Mouse (Mus musculus) CH12.LX (cell line): Measurements from ENCODE around the gene Ndufaf3. TPM values are rescaled to one million over a fixed set of nuclear protein-coding genes. Genes with fewer than 3 reads are reported as not detected.

Source experiments
- DNase-seq: peaks from one replicate; pipeline ENCODE4 v3.0.0-alpha.2; 2013; ENCODE audit errors: extremely low read depth
- H3K27ac ChIP-seq: 2 replicates; pipeline ENCODE4 v1.5.1; 2012; ENCODE audit warnings: low read depth, mild to moderate bottlenecking, control low read depth, moderate library complexity; ENCODE audit not compliant: insufficient read depth
- H3K27me3 ChIP-seq: replicated peaks from 2 replicates; pipeline ENCODE3; 2012; ENCODE audit warnings: inconsistent platforms
- H3K36me3 ChIP-seq, 2 experiments: replicated peaks in 1 of 2; 2 replicates each; pipeline versions ENCODE3 to v1.6.1; 2012; ENCODE audit warnings: inconsistent platforms in 1 of 2, low read length in 1 of 2, mild to moderate bottlenecking in 1 of 2, mixed read lengths in 1 of 2, moderate library complexity in 1 of 2; ENCODE audit not compliant: control insufficient read depth in 1 of 2, insufficient read depth in 1 of 2
- H3K4me1 ChIP-seq, 2 experiments: 2 replicates each; pipeline ENCODE4 v1.6.1; 2012; ENCODE audit warnings: inconsistent platforms in 1 of 2, moderate library complexity in 1 of 2; ENCODE audit not compliant: insufficient read depth in 2 of 2, control insufficient read depth in 1 of 2
- H3K4me2 ChIP-seq: 2 replicates; pipeline ENCODE4 v1.6.1; 2012; ENCODE audit warnings: low read depth, mild to moderate bottlenecking, control low read depth; ENCODE audit not compliant: poor library complexity, insufficient read depth, severe bottlenecking
- H3K4me3 ChIP-seq, 3 experiments: fragments of 150-350 bp in 1 of 3; sonication (generic) in 1 of 3; replicated peaks in 1 of 3; 2 replicates each; pipeline versions ENCODE3 to v1.5.1; 2011 to 2012; ENCODE audit warnings: low read depth in 2 of 3, low read length in 2 of 3, mild to moderate bottlenecking in 2 of 3, moderate library complexity in 2 of 3, control low read depth in 1 of 3, improper control_type of control experiment in 1 of 3, inconsistent platforms in 1 of 3, mixed read lengths in 1 of 3; ENCODE audit not compliant: poor library complexity in 1 of 3
- H3K79me2 ChIP-seq: replicated peaks from 2 replicates; pipeline ENCODE4 v1.6.1; 2012; ENCODE audit warnings: mild to moderate bottlenecking, moderate library complexity; ENCODE audit not compliant: control insufficient read depth, poor library complexity, insufficient read depth, severe bottlenecking; ENCODE audit errors: extremely low read depth
- H3K9ac ChIP-seq: 2 replicates; pipeline ENCODE4 v1.6.1; 2012; ENCODE audit warnings: low read depth, mild to moderate bottlenecking, control low read depth, moderate library complexity; ENCODE audit not compliant: insufficient read depth
- H3K9me3 ChIP-seq: replicated peaks from 2 replicates; pipeline ENCODE3; 2012; ENCODE audit warnings: low read length, inconsistent platforms, mixed read lengths
- BHLHE40 ChIP-seq: IDR thresholded peaks from 2 replicates; pipeline ENCODE4 v1.6.1; 2011; ENCODE audit warnings: mild to moderate bottlenecking, low read depth, low read length, improper control_type of control experiment
- CHD2 ChIP-seq: IDR thresholded peaks from 2 replicates; pipeline ENCODE4 v1.6.1; 2011; ENCODE audit warnings: low read length, improper control_type of control experiment
- CTCF ChIP-seq, 2 experiments: IDR thresholded peaks in 1 of 2; conservative IDR thresholded peaks in 1 of 2; 2 replicates each; pipeline ENCODE4 v1.5.1; 2011 to 2012; ENCODE audit warnings: low read depth in 2 of 2, low read length in 2 of 2, improper control_type of control experiment in 1 of 2, inconsistent platforms in 1 of 2, mild to moderate bottlenecking in 1 of 2, moderate library complexity in 1 of 2
- GABPA ChIP-seq: IDR thresholded peaks from 2 replicates; pipeline ENCODE4 v1.6.1; 2012; ENCODE audit warnings: low read depth, low read length, improper control_type of control experiment, inconsistent platforms; ENCODE audit not compliant: insufficient replicate concordance
- HCFC1 ChIP-seq: IDR thresholded peaks from 2 replicates; pipeline ENCODE4 v1.6.1; 2012; ENCODE audit warnings: low read depth, mild to moderate bottlenecking, inconsistent platforms, low read length, improper control_type of control experiment
- IRF4 ChIP-seq: IDR thresholded peaks from 2 replicates; pipeline ENCODE4 v1.6.1; 2014; ENCODE audit warnings: low read depth, mild to moderate bottlenecking, inconsistent platforms, low read length, improper control_type of control experiment
- JUND ChIP-seq: conservative IDR thresholded peaks from 2 replicates; pipeline ENCODE4 v1.6.1; 2011; ENCODE audit warnings: low read depth, low read length, improper control_type of control experiment
- KAT2A ChIP-seq: IDR thresholded peaks from 2 replicates; pipeline ENCODE4 v1.6.1; 2012; ENCODE audit warnings: low read length, improper control_type of control experiment, inconsistent platforms; ENCODE audit not compliant: insufficient replicate concordance
- MAFK ChIP-seq: IDR thresholded peaks from 2 replicates; pipeline ENCODE4 v1.6.1; 2011; ENCODE audit warnings: low read length, improper control_type of control experiment; ENCODE audit not compliant: insufficient replicate concordance
- MAX ChIP-seq: IDR thresholded peaks from 2 replicates; pipeline ENCODE4 v1.6.1; 2011; ENCODE audit warnings: low read length, improper control_type of control experiment
- MAZ ChIP-seq: IDR thresholded peaks from 2 replicates; pipeline ENCODE4 v1.6.1; 2012; ENCODE audit warnings: low read depth, mild to moderate bottlenecking, inconsistent platforms, low read length, improper control_type of control experiment, moderate library complexity
- MXI1 ChIP-seq: IDR thresholded peaks from 2 replicates; pipeline ENCODE4 v1.6.1; 2011; ENCODE audit warnings: mild to moderate bottlenecking, low read depth, low read length, improper control_type of control experiment
- MYC ChIP-seq: IDR thresholded peaks from 2 replicates; pipeline ENCODE4 v1.6.1; 2011; ENCODE audit warnings: low read depth, mild to moderate bottlenecking, improper control_type of control experiment, low read length
- NELFE ChIP-seq: IDR thresholded peaks from 2 replicates; pipeline ENCODE4 v1.6.1; 2011; ENCODE audit warnings: low read depth, low read length, improper control_type of control experiment
- NRF1 ChIP-seq: IDR thresholded peaks from 2 replicates; pipeline ENCODE4 v1.6.1; 2014; ENCODE audit warnings: low read depth, mild to moderate bottlenecking, inconsistent platforms, low read length, improper control_type of control experiment, moderate library complexity
- POLR2A ChIP-seq: IDR thresholded peaks from 2 replicates; pipeline ENCODE4 v1.6.1; 2011; ENCODE audit warnings: low read depth, mild to moderate bottlenecking, improper control_type of control experiment, low read length
- POLR2AphosphoS2 ChIP-seq: IDR thresholded peaks from 2 replicates; pipeline ENCODE4 v1.6.1; 2011; ENCODE audit warnings: low read depth, low read length, improper control_type of control experiment
- SIN3A ChIP-seq: IDR thresholded peaks from 2 replicates; pipeline ENCODE4 v1.6.1; 2012; ENCODE audit warnings: low read length, improper control_type of control experiment, inconsistent platforms
- TBP ChIP-seq: conservative IDR thresholded peaks from 2 replicates; pipeline ENCODE4 v1.6.1; 2011; ENCODE audit warnings: low read depth, low read length, improper control_type of control experiment
- TCF12 ChIP-seq: IDR thresholded peaks from 2 replicates; pipeline ENCODE4 v1.6.1; 2014; ENCODE audit warnings: low read depth, mild to moderate bottlenecking, inconsistent platforms, low read length, improper control_type of control experiment
- UBTF ChIP-seq: IDR thresholded peaks from 2 replicates; pipeline ENCODE4 v1.6.1; 2012; ENCODE audit warnings: low read depth, mild to moderate bottlenecking, inconsistent platforms, low read length, improper control_type of control experiment, moderate library complexity
- USF1 ChIP-seq: IDR thresholded peaks from 2 replicates; pipeline ENCODE4 v1.6.1; 2014; ENCODE audit warnings: low read depth, mild to moderate bottlenecking, inconsistent platforms, low read length, improper control_type of control experiment
- USF2 ChIP-seq: conservative IDR thresholded peaks from 2 replicates; pipeline ENCODE4 v1.6.1; 2011; ENCODE audit warnings: low read depth, low read length, improper control_type of control experiment
- ZKSCAN1 ChIP-seq: IDR thresholded peaks from 2 replicates; pipeline ENCODE4 v1.6.1; 2012; ENCODE audit warnings: low read depth, inconsistent platforms, low read length, improper control_type of control experiment, borderline replicate concordance
- ZMIZ1 ChIP-seq: IDR thresholded peaks from 2 replicates; pipeline ENCODE4 v1.6.1; 2012; ENCODE audit warnings: low read depth, mild to moderate bottlenecking, inconsistent platforms, low read length, improper control_type of control experiment
- dilution Hi-C: fragments of 300-500 bp; cut with MboI; formaldehyde crosslinking; loops from 2 replicates; pipeline ENCODE4 v1.14.3; 2020; ENCODE audit warnings: low sequenced_read_pairs; ENCODE audit not compliant: extremely low pct_unique_long_range_greater_than_20kb, extremely low pct_ligation_motif_present
- in situ Hi-C: fragments of 300-500 bp; cut with MboI; formaldehyde crosslinking; loops from 3 replicates; pipeline ENCODE4 v1.14.3; 2019; ENCODE audit warnings: low sequenced_read_pairs, low pct_ligation_motif_present, low pct_unique_long_range_greater_than_20kb, mixed read lengths
- polyA plus RNA-seq: library from polyadenylated mRNA; unstranded; fragments of >175 nt; gene quantifications from 2 replicates; pipeline ENCODE4 v1.2.1, GENCODE M21; 2012; ENCODE audit warnings: low read depth; ENCODE audit not compliant: insufficient read length
- total RNA-seq, 2 experiments: library from RNA; depleted of rRNA; stranded (reverse); fragments of 300-350 nt in 1 of 2; fragments of >200 nt in 1 of 2; gene quantifications; 2 replicates each; pipeline ENCODE4 v1.2.3; 2012 to 2014

The Ndufaf3 gene
- total and polyA plus RNA-seq, 3 experiments = 15.7 to 27.2 (median 25.7) TPM

DNA sequence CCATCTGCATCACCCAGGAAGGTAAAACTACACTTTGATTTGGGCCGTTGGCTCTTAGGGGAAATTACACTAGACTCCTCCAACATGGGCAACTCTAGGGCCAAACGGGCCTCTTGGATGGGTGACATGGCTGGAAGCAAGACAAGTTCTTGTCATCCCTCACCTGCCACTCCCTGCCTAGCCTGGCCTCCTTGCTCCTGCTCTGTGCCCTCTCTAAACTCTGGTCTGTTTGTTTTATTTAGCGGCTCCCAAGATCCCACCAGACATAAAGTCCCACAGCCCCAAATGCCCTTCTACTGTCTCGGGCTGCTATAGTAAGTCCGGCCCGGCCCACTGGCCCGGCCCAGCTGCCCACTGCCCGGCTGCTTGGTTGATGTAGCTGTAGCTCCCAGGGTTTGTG is 3.6 kb downstream of the Ndufaf3 start:
- Histone ChIP-seq H3K36me3 (peaks cover 44 to 59% of the 10 kb centered on the region in 2 experiments), H3K79me2 (peaks cover 20% of the 10 kb centered on the region), H3K4me1 (peaks cover 13 to 50% of the 10 kb centered on the region in 2 experiments), H3K9me3 (no peaks in the 10 kb centered on the region), H3K9ac (no peak overlapping the region), H3K27me3 (no peaks in the 10 kb centered on the region), H3K4me2 (no peak overlapping the region), H3K4me3 (no peak overlapping the region), H3K27ac (no peak overlapping the region)
- in situ Hi-C loops = no loop called here
- no peak for DNase-seq
- TF ChIP-seq MAX (no peak), UBTF (no peak), NELFE (no peak)
- dilution Hi-C loops = no loop called here

GRCm38 (mm10) chr9:108560227-108560841 is 6.9 kb downstream of the Ndufaf3 start, which contains the start of gene Impdh2:
Gene Impdh2 (plus strand): TSS chr9:108560286.
- dilution Hi-C loops = no loop called here
- H3K27ac ChIP-seq = peak within 1 kb of the TSS; percentile 37; the same call in 1 of the 2 replicates
- no peaks in the 10 kb centered on the region for H3K27me3 ChIP-seq
- H3K4me2 ChIP-seq = peak within 1 kb of the TSS; percentile 79
- peak within 1 kb of the TSS; percentile 79 to 99 (median 84) for H3K4me3 ChIP-seq
- DNase-seq = peak; percentile 97
- peaks cover 10 to 41% of the 10 kb centered on the region in 2 experiments for H3K4me1 ChIP-seq
- H3K79me2 ChIP-seq = peaks cover 20% of the 10 kb centered on the region
- H3K36me3 ChIP-seq = peaks cover 62 to 79% of the 10 kb centered on the region in 2 experiments
- in situ Hi-C loops = no loop called here
- peak; percentile 97 for TF ChIP-seq POLR2A
- TF ChIP-seq BHLHE40 = peak; percentile 36; the same call in 1 of the 2 replicates
- TF ChIP-seq CTCF (conservative IDR thresholded peaks at IDR 0.05 in 1 of 2, IDR thresholded peaks at IDR 0.05 in 1 of 2; ENCODE audit: low read depth in 2 of 2, low read length in 2 of 2) = no peak
- peak; percentile 89 for TF ChIP-seq ZMIZ1
- peak; percentile 93; the same call in 1 of the 2 replicates for TF ChIP-seq NELFE
- peak; percentile 97 for TF ChIP-seq MXI1
- peak; percentile 66 for TF ChIP-seq HCFC1
- no peak for TF ChIP-seq CHD2
- peak; percentile 48 for TF ChIP-seq IRF4
- TF ChIP-seq MYC = peak; percentile 97
- peak; percentile 58 for TF ChIP-seq USF2
- TF ChIP-seq KAT2A = peak; percentile 57; the same call in 1 of the 2 replicates
- peak; percentile 54 for TF ChIP-seq NRF1
- no peak for TF ChIP-seq MAZ
- peak; percentile 96 for TF ChIP-seq POLR2AphosphoS2
- TF ChIP-seq ZKSCAN1 = no peak
- TF ChIP-seq JUND = no peak
- peak; percentile 99 for TF ChIP-seq MAX
- 0 out of 2 replicates have a peak, but pooled peaks have one; percentile 8 for TF ChIP-seq GABPA
- no peak for TF ChIP-seq MAFK
- TF ChIP-seq SIN3A = peak; percentile 85; the same call in 1 of the 2 replicates
- TF ChIP-seq TBP = peak; percentile 79
- TF ChIP-seq USF1 = peak; percentile 64
- TF ChIP-seq TCF12 = peak; percentile 70
- TF ChIP-seq, all 38 proteins: peak for 18
- H3K9ac ChIP-seq = peak within 1 kb of the TSS; percentile 79
- H3K9me3 ChIP-seq = no peaks in the 10 kb centered on the region
